Comparison of ENCODE assay signal across 8 mouse cellular contexts in the genomic region with DNA sequence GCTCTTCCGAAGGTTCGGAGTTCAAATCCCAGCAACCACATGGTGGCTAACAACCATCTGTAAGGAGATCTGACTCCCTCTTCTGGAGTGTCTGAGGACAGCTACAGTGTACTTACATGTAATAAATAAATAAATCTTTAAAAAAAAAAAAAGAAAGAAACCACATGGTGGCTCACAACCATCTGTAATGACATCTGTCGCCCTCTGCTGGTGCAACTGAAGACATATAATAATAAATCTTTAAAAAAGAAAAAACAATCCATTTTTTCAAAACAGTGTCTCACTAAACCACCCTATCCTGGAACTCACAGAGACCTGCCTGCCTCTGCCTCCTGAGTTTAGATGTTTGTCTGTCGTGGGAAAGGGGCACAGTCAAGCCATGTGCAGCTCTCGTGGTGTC. TPM values are rescaled to one million over a fixed set of nuclear protein-coding genes. Genes with fewer than 3 reads are reported as not detected.
A peak's percentile ranks its signal among the peaks of the same experiment; 100 is the strongest.
DNase-seq lines count a peak whose midpoint lies in the region; ATAC-seq and TF ChIP-seq lines count a peak whose summit lies in the region.
"Not testable (repeated sequence)": the region's sequence is repeated elsewhere in the genome, so short reads cannot be mapped to it uniquely, and the experiment has no call there.

No protein-coding gene starts in this region.

- H3K36me3 ChIP-seq in MEL (ENCODE audit: control insufficient read depth in 1 of 2, insufficient read depth in 2 of 2, low read length in 2 of 2); splenic B cell, adult 2 months (ENCODE audit: control insufficient read depth, insufficient read depth, low read length, poor library complexity, severe bottlenecking): not testable (repeated sequence)
- peaks cover 86% of the 10 kb centered on the region for H3K36me3 ChIP-seq in forebrain, postnatal 0 days (ENCODE audit: insufficient read depth)
- peaks cover 93% of the 10 kb centered on the region for H3K36me3 ChIP-seq in intestine, postnatal 0 days (ENCODE audit: control insufficient read depth, insufficient read depth)
- peaks cover 90% of the 10 kb centered on the region for H3K36me3 ChIP-seq in limb, embryonic 14.5 days (ENCODE audit: control insufficient read depth, insufficient read depth, low read length)

- not testable (repeated sequence) for H3K27me3 ChIP-seq in MEL (ENCODE audit: control insufficient read depth in 1 of 2, insufficient read depth in 2 of 2, low read length in 2 of 2); forebrain, postnatal 0 days (ENCODE audit: insufficient read depth, low read length); intestine, postnatal 0 days (replicated peaks; ENCODE audit: control insufficient read depth, insufficient read depth, low read length); limb, embryonic 14.5 days (ENCODE audit: control insufficient read depth, insufficient read depth, low read length); splenic B cell, adult 2 months (ENCODE audit: control insufficient read depth, insufficient read depth, low read length, poor library complexity, severe bottlenecking)

- not testable (repeated sequence) for TF ChIP-seq EP300 in MEL (IDR thresholded peaks at IDR 0.05; ENCODE audit: low read depth in 1 of 2, low read length in 2 of 2)

- not testable (repeated sequence) for H3K27ac ChIP-seq in MEL (ENCODE audit: control insufficient read depth, low read depth, low read length); forebrain, postnatal 0 days (ENCODE audit: low read depth, low read length); intestine, postnatal 0 days (ENCODE audit: low read depth, low read length); limb, embryonic 14.5 days (replicated peaks; ENCODE audit: low read depth, low read length)

- peak; percentile 47; the same call in 1 of the 2 replicates for ATAC-seq in forebrain, postnatal 0 days
- ATAC-seq in intestine, postnatal 0 days; limb, embryonic 14.5 days (ENCODE audit: low FRiP score, low read depth): not testable (repeated sequence)

- not testable (repeated sequence) for TF ChIP-seq POLR2A in MEL (IDR thresholded peaks at IDR 0.05; ENCODE audit: control insufficient read depth in 1 of 2, insufficient read depth in 1 of 2, low read depth in 1 of 2, low read length in 2 of 2, poor library complexity in 1 of 2); limb, embryonic 14.5 days (IDR thresholded peaks at IDR 0.05; ENCODE audit: borderline replicate concordance, extremely low read depth, insufficient read depth, insufficient read length)

- TF ChIP-seq RAD21 in MEL (IDR thresholded peaks at IDR 0.05; ENCODE audit: low read depth, low read length): peak; percentile 58

- H3K79me2 ChIP-seq in MEL (ENCODE audit: control insufficient read depth, insufficient read depth, low read length, poor library complexity): not testable (repeated sequence)

- TF ChIP-seq CTCF in MEL (IDR thresholded peaks at IDR 0.05 in 2 of 3, conservative IDR thresholded peaks at IDR 0.05 in 1 of 3; ENCODE audit: control insufficient read depth in 1 of 3, insufficient read depth in 1 of 3, low read depth in 2 of 3, low read length in 3 of 3, poor library complexity in 1 of 3, severe bottlenecking in 1 of 3): peak; percentile 30 to 64 (median 55); a peak in 4 of 6 replicates
- peak; percentile 48 for TF ChIP-seq CTCF in forebrain, postnatal 0 days (IDR thresholded peaks at IDR 0.05; ENCODE audit: low read depth)
- peak; percentile 64 for TF ChIP-seq CTCF in intestine, postnatal 0 days (IDR thresholded peaks at IDR 0.05; ENCODE audit: low read depth)

- 72% methylated on average over 5 of the region's 5 CpGs for WGBS in forebrain, postnatal 0 days
- WGBS in intestine, postnatal 0 days: 74% methylated on average over 5 of the region's 5 CpGs
- 79% methylated on average over 5 of the region's 5 CpGs for WGBS in limb, embryonic 14.5 days

- not testable (repeated sequence) for H3K9me3 ChIP-seq in MEL (replicated peaks; ENCODE audit: insufficient read depth, low read length); forebrain, postnatal 0 days (ENCODE audit: low read length); intestine, postnatal 0 days (ENCODE audit: control insufficient read depth); limb, embryonic 14.5 days (ENCODE audit: control insufficient read depth, low read length)

- DNase-seq in 3T3-L1 (ENCODE audit: low read depth, low spot score) (peak; percentile 87), MEL (ENCODE audit: low read depth, low spot score) (peak; percentile 82)
- DNase-seq in c-Kit-positive CD71-positive TER-119-negative erythroid progenitor cells, embryonic 14.5 days (ENCODE audit: low read depth): peak; percentile 42
- peak; percentile 61 for DNase-seq in forebrain, postnatal 0 days
- DNase-seq in limb, embryonic 14.5 days (ENCODE audit: low spot score): peak; percentile 58
- DNase-seq in mesoderm, embryonic 11.5 days (ENCODE audit: low read depth, low spot score): peak; percentile 41
- peak; percentile 83 for DNase-seq in splenic B cell, adult 2 months (ENCODE audit: low read depth, low spot score)

- H3K4me3 ChIP-seq in MEL (ENCODE audit: control insufficient read depth in 1 of 2, insufficient read depth in 1 of 2, low read depth in 2 of 2, low read length in 2 of 2); forebrain, postnatal 0 days (ENCODE audit: low read depth, low read length); intestine, postnatal 0 days (ENCODE audit: low read depth, low read length); limb, embryonic 14.5 days (replicated peaks; ENCODE audit: low read length): not testable (repeated sequence)

- H3K4me2 ChIP-seq in forebrain, postnatal 0 days (ENCODE audit: low read depth); intestine, postnatal 0 days (replicated peaks; ENCODE audit: low read depth); limb, embryonic 14.5 days (replicated peaks; ENCODE audit: low read depth, low read length, severe bottlenecking): not testable (repeated sequence)

- H3K4me1 ChIP-seq in MEL (ENCODE audit: control insufficient read depth in 1 of 2, insufficient read depth in 2 of 2, low read length in 2 of 2); forebrain, postnatal 0 days (ENCODE audit: insufficient read depth); intestine, postnatal 0 days (replicated peaks; ENCODE audit: control insufficient read depth, insufficient read depth, low read length); limb, embryonic 14.5 days (ENCODE audit: control insufficient read depth, insufficient read depth, low read length): not testable (repeated sequence)

- H3K9ac ChIP-seq in MEL (ENCODE audit: control insufficient read depth, low read depth, low read length, poor library complexity, severe bottlenecking); forebrain, postnatal 0 days; intestine, postnatal 0 days (ENCODE audit: low read depth, low read length); limb, embryonic 14.5 days (ENCODE audit: low read depth, low read length, severe bottlenecking): not testable (repeated sequence)

TF ChIP-seq in MEL, 35 proteins besides CTCF, POLR2A, EP300 and RAD21:
- TF ChIP-seq MYC (IDR thresholded peaks at IDR 0.05; ENCODE audit: low read depth, low read length) (peak; percentile 93), SIN3A (IDR thresholded peaks at IDR 0.05; ENCODE audit: low read length) (peak; percentile 56), ZNF384 (IDR thresholded peaks at IDR 0.05; ENCODE audit: low read depth, low read length) (peak; percentile 93), SMC3 (IDR thresholded peaks at IDR 0.05; ENCODE audit: low read depth, low read length) (peak; percentile 67), MXI1 (IDR thresholded peaks at IDR 0.05; ENCODE audit: low read depth, low read length) (peak; percentile 42; the same call in 1 of the 2 replicates), ZC3H11A (IDR thresholded peaks at IDR 0.05; ENCODE audit: low read depth, low read length) (peak; percentile 42)

RNA-seq across cellular contexts. Expression of gene Trafd1, which starts 8.5 kb away (rescaled TPM):
- 12.9 and 15.4 TPM in 2 replicates for total RNA-seq in MEL (2012; rRNA removed)
- polyA plus RNA-seq in MEL (2012; ENCODE audit: insufficient read depth in 1 of 2, insufficient read length in 2 of 2, low read depth in 1 of 2, low replicate concordance in 2 of 2, missing spikeins in 1 of 2): 10 to 100 TPM in 1 of 2 experiments, not detected in 1; 21.4 TPM
- total RNA-seq in forebrain, postnatal 0 days (2014; rRNA removed): 131 and 141 TPM in 2 replicates
- polyA plus RNA-seq in forebrain, postnatal 0 days (2015; fragmentation: Nextera tagmentation; extraction: Ambion mirVana): 123 and 124 TPM in 2 replicates
- polyA plus RNA-seq in intestine, postnatal 0 days (2015; fragmentation: Nextera tagmentation; extraction: Ambion mirVana): 99.1 and 100 TPM in 2 replicates
- polyA plus RNA-seq in limb, embryonic 14.5 days (2012; rRNA removed): 102 and 109 TPM in 2 replicates
- 70.2 and 74.7 TPM in 2 replicates for polyA plus RNA-seq in limb, embryonic 14.5 days (2014; fragmentation: Nextera tagmentation; extraction: Ambion mirVana)

RNA-seq across cellular contexts. Expression of gene Naa25, which starts 20.8 kb away (rescaled TPM):
- 53.0 and 56.4 TPM in 2 replicates for total RNA-seq in MEL (2012; rRNA removed)
- 10 to 100 TPM in 1 of 2 experiments, not detected in 1; 59.6 TPM for polyA plus RNA-seq in MEL (2012; ENCODE audit: insufficient read depth in 1 of 2, insufficient read length in 2 of 2, low read depth in 1 of 2, low replicate concordance in 2 of 2, missing spikeins in 1 of 2)
- total RNA-seq in forebrain, postnatal 0 days (2014; rRNA removed): 39.4 and 45.9 TPM in 2 replicates
- 33.7 and 44.1 TPM in 2 replicates for polyA plus RNA-seq in forebrain, postnatal 0 days (2015; fragmentation: Nextera tagmentation; extraction: Ambion mirVana)
- 14.2 and 15.0 TPM in 2 replicates for polyA plus RNA-seq in intestine, postnatal 0 days (2015; fragmentation: Nextera tagmentation; extraction: Ambion mirVana)
- polyA plus RNA-seq in limb, embryonic 14.5 days (2012; rRNA removed): 20.2 and 20.9 TPM in 2 replicates
- 39.8 and 41.2 TPM in 2 replicates for polyA plus RNA-seq in limb, embryonic 14.5 days (2014; fragmentation: Nextera tagmentation; extraction: Ambion mirVana)
